Mouse (Mus musculus) lung, postnatal 0 days (tissue): Measurements from ENCODE around the gene Itgb4. TPM values are rescaled to one million over a fixed set of nuclear protein-coding genes. Genes with fewer than 3 reads are reported as not detected.

ENCODE experiments used
- ATAC-seq: fragments of 200-750 bp; cut with Nextera tagmentation; 2 replicates; pipeline ENCODE4 v1.8.0; 2017; ENCODE audit warnings: moderate library complexity
- DNase-seq: peaks from one replicate; pipeline ENCODE4 v3.0.0-alpha.2; 2016; ENCODE audit warnings: low spot score
- H3K27ac ChIP-seq: fragments of 300-500 bp; sonication (generic); 2 replicates; pipeline ENCODE4 v1.5.1; 2014; ENCODE audit warnings: antibody characterized with exemption, mild to moderate bottlenecking, low read length, mixed read lengths
- H3K27me3 ChIP-seq: fragments of 300-500 bp; sonication (generic); replicated peaks from 2 replicates; pipeline ENCODE4 v1.6.1; 2014; ENCODE audit warnings: low read length, mixed read lengths; ENCODE audit not compliant: insufficient read depth
- H3K36me3 ChIP-seq: fragments of 300-500 bp; sonication (generic); 2 replicates; pipeline ENCODE4 v1.6.1; 2014; ENCODE audit warnings: low read length, mixed read lengths; ENCODE audit not compliant: insufficient read depth
- H3K4me1 ChIP-seq: fragments of 300-500 bp; sonication (generic); 2 replicates; pipeline ENCODE4 v1.6.1; 2014; ENCODE audit warnings: antibody characterized with exemption, low read depth, low read length, mixed read lengths; ENCODE audit not compliant: insufficient read depth
- H3K4me2 ChIP-seq: fragments of 300-500 bp; sonication (generic); replicated peaks from 2 replicates; pipeline ENCODE4 v1.6.1; 2014; ENCODE audit warnings: low read depth, mild to moderate bottlenecking, low read length, moderate library complexity, mixed read lengths
- H3K4me3 ChIP-seq: fragments of 300-500 bp; sonication (generic); 2 replicates; pipeline ENCODE4 v1.5.1; 2014; ENCODE audit warnings: low read depth, low read length
- H3K9ac ChIP-seq: fragments of 300-500 bp; sonication (generic); replicated peaks from 2 replicates; pipeline ENCODE4 v1.6.1; 2014; ENCODE audit warnings: low read depth, mild to moderate bottlenecking
- H3K9me3 ChIP-seq: fragments of 300-500 bp; sonication (generic); 2 replicates; pipeline ENCODE4 v1.6.1; 2016; ENCODE audit warnings: low read length, mixed read lengths
- CTCF ChIP-seq: IDR thresholded peaks from 2 replicates; pipeline ENCODE4 v1.5.1; 2016; ENCODE audit warnings: antibody characterized with exemption, mild to moderate bottlenecking
- EP300 ChIP-seq: IDR thresholded peaks from 2 replicates; pipeline ENCODE4 v1.6.1; 2016; ENCODE audit warnings: antibody characterized with exemption, mild to moderate bottlenecking, control low read depth
- WGBS: fragments of 180-500 bp; shearing (Covaris S2); extraction: QIAGEN DNeasy Blood & Tissue Kit; methylation state at CpG from one replicate; pipeline ENCODE4 v1.1.7; 2014; 5-methylcytosine and 5-hydroxymethylcytosine counted together
- polyA plus RNA-seq: library from polyadenylated mRNA; unstranded; fragments of >200 nt; fragmentation: Nextera tagmentation; extraction: Ambion mirVana; gene quantifications from 2 replicates; pipeline ENCODE4 v1.2.1, GENCODE M21; 2015

Itgb4 gene
- polyA plus RNA-seq, 1 experiment from 2014 or later: 4.2 TPM

GRCm38 (mm10) chr11:115939690-115940329, 34.7 kb upstream of the Itgb4 start:
- ATAC-seq (peak; percentile 53; the same call in 1 of the 2 replicates), DNase-seq (peak; percentile 88)
- H3K27ac ChIP-seq: no peak overlapping the region
- no peaks in the 10 kb centered on the region for H3K4me1 ChIP-seq
- H3K9me3 ChIP-seq: no peaks in the 10 kb centered on the region
- no peak for TF ChIP-seq EP300
- peak; percentile 88 for TF ChIP-seq CTCF
- no peak overlapping the region for H3K4me3 ChIP-seq
- no peak overlapping the region for H3K4me2 ChIP-seq
- no peak overlapping the region for H3K9ac ChIP-seq
- 32% methylated on average over 6 of the region's 6 CpGs for WGBS
- no peaks in the 10 kb centered on the region for H3K27me3 ChIP-seq
- peaks cover 30% of the 10 kb centered on the region; the same call in 1 of the 2 replicates for H3K36me3 ChIP-seq

- no peak overlapping the region for H3K9ac ChIP-seq
- no peak overlapping the region for H3K4me2 ChIP-seq
- no peak for DNase-seq
- no peak overlapping the region for H3K4me3 ChIP-seq
- no peaks in the 10 kb centered on the region for H3K9me3 ChIP-seq
- H3K4me1 ChIP-seq: no peaks in the 10 kb centered on the region
- no peak for TF ChIP-seq EP300
- TF ChIP-seq CTCF: peak; percentile 35; the same call in 1 of the 2 replicates
- H3K27me3 ChIP-seq: no peaks in the 10 kb centered on the region
- H3K36me3 ChIP-seq: peaks cover 30% of the 10 kb centered on the region; the same call in 1 of the 2 replicates
- WGBS: 73% methylated on average over 7 of the region's 7 CpGs
- ATAC-seq: no peak
- H3K27ac ChIP-seq: no peak overlapping the region
Observed at GRCm38 (mm10) chr11:115941980-115942379, 32.5 kb upstream of the Itgb4 start.

DNA sequence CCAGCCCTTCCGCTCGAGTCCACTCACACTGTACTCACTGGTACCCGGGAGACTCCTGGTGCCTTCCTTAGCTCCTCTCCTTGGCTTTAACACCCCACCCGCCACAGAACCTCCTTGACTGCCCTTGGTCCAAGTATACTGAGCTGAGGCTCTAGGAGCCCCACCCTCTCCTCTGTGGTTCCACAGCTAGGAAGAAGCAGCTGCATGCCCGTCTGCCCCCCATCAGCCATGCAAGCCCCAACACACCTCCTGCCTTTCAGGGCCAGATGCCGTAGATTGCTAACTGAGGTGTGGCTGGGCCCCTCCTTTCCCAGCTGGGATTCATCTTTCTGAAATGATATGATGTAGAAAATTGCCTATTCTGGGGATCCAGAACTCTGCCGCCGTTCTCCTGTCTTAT, 29.3 kb upstream of the Itgb4 start:
- DNase-seq: no peak
- WGBS: 87% methylated on average over 8 of the region's 8 CpGs
- Histone ChIP-seq H3K27me3 (no peaks in the 10 kb centered on the region), H3K4me2 (no peak overlapping the region), H3K9me3 (no peaks in the 10 kb centered on the region), H3K4me1 (no peaks in the 10 kb centered on the region), H3K27ac (no peak overlapping the region), H3K36me3 (peaks cover 17% of the 10 kb centered on the region; the same call in 1 of the 2 replicates), H3K9ac (no peak overlapping the region), H3K4me3 (no peak overlapping the region)
- ATAC-seq: no peak
- no peak for TF ChIP-seq CTCF
- TF ChIP-seq EP300: no peak

GRCm38 (mm10) chr11:115946221-115946828, 28.2 kb upstream of the Itgb4 start:
- TF ChIP-seq CTCF (no peak), EP300 (no peak)
- Histone ChIP-seq H3K27me3 (no peaks in the 10 kb centered on the region), H3K27ac (no peak overlapping the region), H3K4me3 (no peak overlapping the region), H3K9me3 (no peaks in the 10 kb centered on the region), H3K4me1 (no peaks in the 10 kb centered on the region), H3K36me3 (peaks cover 8% of the 10 kb centered on the region; the same call in 1 of the 2 replicates), H3K4me2 (no peak overlapping the region), H3K9ac (no peak overlapping the region)
- ATAC-seq (peak; percentile 47), DNase-seq (no peak)
- WGBS: 77% methylated on average over 9 of the region's 9 CpGs

- Histone ChIP-seq H3K36me3 (peaks cover 10% of the 10 kb centered on the region; the same call in 1 of the 2 replicates), H3K27me3 (no peaks in the 10 kb centered on the region), H3K9ac (no peak overlapping the region), H3K9me3 (no peaks in the 10 kb centered on the region), H3K27ac (no peak overlapping the region), H3K4me1 (no peaks in the 10 kb centered on the region), H3K4me2 (no peak overlapping the region), H3K4me3 (no peak overlapping the region)
- ATAC-seq: no peak
- TF ChIP-seq CTCF: no peak
- TF ChIP-seq EP300: no peak
- DNase-seq: no peak
- 86% methylated on average over 9 of the region's 9 CpGs for WGBS
Observed at GRCm38 (mm10) chr11:115948316-115948715, 26.2 kb upstream of the Itgb4 start.

GRCm38 (mm10) chr11:115950719-115951118, 23.8 kb upstream of the Itgb4 start:
- Histone ChIP-seq H3K4me3 (no peak overlapping the region), H3K9ac (no peak overlapping the region), H3K9me3 (no peaks in the 10 kb centered on the region), H3K4me2 (no peak overlapping the region), H3K27me3 (no peaks in the 10 kb centered on the region), H3K4me1 (no peaks in the 10 kb centered on the region), H3K36me3 (peaks cover 10% of the 10 kb centered on the region; the same call in 1 of the 2 replicates), H3K27ac (no peak overlapping the region)
- no peak for ATAC-seq
- no peak for DNase-seq
- 99% methylated on average over 2 of the region's 2 CpGs for WGBS
- TF ChIP-seq CTCF: no peak
- no peak for TF ChIP-seq EP300
